Comparison of ENCODE assay signal across 23 mouse cellular contexts in genomic region chr5:86190290-86190689, GRCm38 (mm10). TPM values are rescaled to one million over a fixed set of nuclear protein-coding genes. Genes with fewer than 3 reads are reported as not detected.
DNase-seq lines count a peak whose midpoint lies in the region; ATAC-seq and TF ChIP-seq lines count a peak whose summit lies in the region.
"Had no signal": no experiment of that assay in that cellular context is flagged by ENCODE, and none has a peak within 500 bp of the region (broad histone marks: within the 10 kb centered on the region; RNA-seq: fewer than 3 reads in every experiment).

No protein-coding gene starts in this region.

- H3K4me2 ChIP-seq in forebrain, embryonic 14.5 days (ENCODE audit: low read length): no peak overlapping the region
- no peak overlapping the region for H3K4me2 ChIP-seq in forebrain, postnatal 0 days (ENCODE audit: low read depth)
- no peak overlapping the region for H3K4me2 ChIP-seq in liver, postnatal 0 days (ENCODE audit: low read depth, low read length)
- H3K4me2 ChIP-seq: hindbrain, embryonic 15.5 days; liver, embryonic 13.5 days; midbrain, embryonic 15.5 days had no signal

- no peak for DNase-seq in forebrain, embryonic 14.5 days (ENCODE audit: low spot score)
- no peak for DNase-seq in forebrain, postnatal 0 days
- peak; percentile 17 for DNase-seq in liver, postnatal 0 days
- DNase-seq in liver (no peak), MN1 (ENCODE audit: low spot score) (no peak)
- DNase-seq in frontal cortex, postnatal 14 days (ENCODE audit: low spot score in 2 of 2): no peak
- DNase-seq: adrenal gland, adult 8-10 months; gastrocnemius, postnatal 10 days; kidney, adult 18-20 months; liver, embryonic 13.5 days had no signal

- no peaks in the 10 kb centered on the region for H3K27me3 ChIP-seq in forebrain, embryonic 14.5 days (replicated peaks; ENCODE audit: control insufficient read depth, insufficient read depth, low read length)
- no peaks in the 10 kb centered on the region for H3K27me3 ChIP-seq in forebrain, postnatal 0 days (ENCODE audit: insufficient read depth, low read length)
- no peaks in the 10 kb centered on the region for H3K27me3 ChIP-seq in liver, postnatal 0 days (ENCODE audit: insufficient read depth, low read length)
- peaks cover 1% of the 10 kb centered on the region; the same call in 1 of the 2 replicates for H3K27me3 ChIP-seq in ES-Bruce4 (ENCODE audit: control insufficient read depth, insufficient read depth, low read length, poor library complexity, severe bottlenecking)
- H3K27me3 ChIP-seq: hindbrain, embryonic 15.5 days; liver, embryonic 13.5 days; midbrain, embryonic 15.5 days had no signal

- no peak overlapping the region for H3K27ac ChIP-seq in forebrain, embryonic 14.5 days (ENCODE audit: low read depth, low read length)
- H3K27ac ChIP-seq in forebrain, postnatal 0 days (ENCODE audit: low read depth, low read length): no peak overlapping the region
- no peak overlapping the region for H3K27ac ChIP-seq in liver, postnatal 0 days (ENCODE audit: low read depth)
- H3K27ac ChIP-seq in ES-Bruce4 (ENCODE audit: insufficient read depth, low read length): peak overlapping the region; percentile 68
- H3K27ac ChIP-seq: hindbrain, embryonic 15.5 days; liver, embryonic 13.5 days; macrophage; midbrain, embryonic 15.5 days had no signal

- no peak for TF ChIP-seq CTCF in forebrain, postnatal 0 days (IDR thresholded peaks at IDR 0.05; ENCODE audit: low read depth)
- TF ChIP-seq CTCF in liver, postnatal 0 days (IDR thresholded peaks at IDR 0.05; ENCODE audit: low read depth): no peak
- TF ChIP-seq CTCF in ES-Bruce4 (IDR thresholded peaks at IDR 0.05; ENCODE audit: low read depth, low read length): no peak

- H3K4me1 ChIP-seq in forebrain, embryonic 14.5 days (ENCODE audit: control insufficient read depth, insufficient read depth, low read length): no peaks in the 10 kb centered on the region
- H3K4me1 ChIP-seq in forebrain, postnatal 0 days (ENCODE audit: insufficient read depth): no peaks in the 10 kb centered on the region
- H3K4me1 ChIP-seq in liver, postnatal 0 days (ENCODE audit: insufficient read depth): no peaks in the 10 kb centered on the region
- H3K4me1 ChIP-seq in ES-Bruce4 (ENCODE audit: control insufficient read depth, insufficient read depth, low read length): no peaks in the 10 kb centered on the region
- H3K4me1 ChIP-seq: hindbrain, embryonic 15.5 days; liver, embryonic 13.5 days; midbrain, embryonic 15.5 days had no signal

- H3K9me3 ChIP-seq in forebrain, embryonic 14.5 days (replicated peaks; ENCODE audit: control insufficient read depth, low read length): no peaks in the 10 kb centered on the region
- no peaks in the 10 kb centered on the region for H3K9me3 ChIP-seq in forebrain, postnatal 0 days (ENCODE audit: low read length)
- no peaks in the 10 kb centered on the region for H3K9me3 ChIP-seq in liver, postnatal 0 days (ENCODE audit: low read length)
- no peaks in the 10 kb centered on the region for H3K9me3 ChIP-seq in ES-Bruce4 (replicated peaks; ENCODE audit: control insufficient read depth, insufficient read depth, low read length, poor library complexity, severe bottlenecking)
- H3K9me3 ChIP-seq: G1E; hindbrain, embryonic 15.5 days; liver, embryonic 13.5 days; midbrain, embryonic 15.5 days had no signal

- peak; percentile 10; the same call in 1 of the 2 replicates for ATAC-seq in forebrain, embryonic 14.5 days
- no peak for ATAC-seq in forebrain, postnatal 0 days
- ATAC-seq in liver, postnatal 0 days: 0 out of 2 replicates have a peak, but pooled peaks have one; percentile 21
- ATAC-seq in monocyte, adult 5-6 weeks (replicated peaks; ENCODE audit: insufficient number of reproducible peaks, low FRiP score, low TSS enrichment, poor library complexity, severe bottlenecking): peak; percentile 34
- ATAC-seq: forebrain, embryonic 16.5 days had no signal

- TF ChIP-seq EP300 in liver, postnatal 0 days (IDR thresholded peaks at IDR 0.05; ENCODE audit: low read depth): no peak
- TF ChIP-seq EP300 in ES-Bruce4 (IDR thresholded peaks at IDR 0.05; ENCODE audit: insufficient read depth, low read depth, low read length): peak; percentile 63; the same call in 1 of the 2 replicates

- no peak overlapping the region for H3K9ac ChIP-seq in forebrain, embryonic 14.5 days (ENCODE audit: low read length)
- no peak overlapping the region for H3K9ac ChIP-seq in forebrain, postnatal 0 days
- no peak overlapping the region for H3K9ac ChIP-seq in liver, postnatal 0 days (replicated peaks)
- H3K9ac ChIP-seq in ES-Bruce4 (ENCODE audit: low read depth, poor library complexity, severe bottlenecking): no peak overlapping the region
- H3K9ac ChIP-seq: hindbrain, embryonic 15.5 days; liver, embryonic 13.5 days; midbrain, embryonic 15.5 days had no signal

- no peak for TF ChIP-seq POLR2A in ES-Bruce4 (IDR thresholded peaks at IDR 0.05; ENCODE audit: insufficient read depth, low read length)

- 46% methylated on average over 15 of the region's 15 CpGs for whole genome bisulfite sequencing in forebrain, embryonic 14.5 days
- 39% methylated on average over 15 of the region's 15 CpGs for WGBS in forebrain, postnatal 0 days
- WGBS in liver, postnatal 0 days (ENCODE audit: insufficient replicate concordance): 40% methylated on average over 15 of the region's 15 CpGs

- H3K4me3 ChIP-seq in forebrain, embryonic 14.5 days (ENCODE audit: low read depth, low read length): no peak overlapping the region
- no peak overlapping the region for H3K4me3 ChIP-seq in forebrain, postnatal 0 days (ENCODE audit: low read depth, low read length)
- no peak overlapping the region for H3K4me3 ChIP-seq in liver, postnatal 0 days (ENCODE audit: low read depth, low read length)
- H3K4me3 ChIP-seq in ES-Bruce4 (ENCODE audit: low read depth, low read length): 0 out of 2 replicates have a peak overlapping the region, but pooled peaks have one; percentile 5
- H3K4me3 ChIP-seq: hindbrain, embryonic 15.5 days; liver, embryonic 13.5 days; midbrain, embryonic 15.5 days had no signal

- H3K36me3 ChIP-seq in forebrain, embryonic 14.5 days (ENCODE audit: control insufficient read depth, insufficient read depth, low read length): no peaks in the 10 kb centered on the region
- no peaks in the 10 kb centered on the region for H3K36me3 ChIP-seq in forebrain, postnatal 0 days (ENCODE audit: insufficient read depth)
- H3K36me3 ChIP-seq in liver, postnatal 0 days (replicated peaks; ENCODE audit: insufficient read depth, low read length): no peaks in the 10 kb centered on the region
- H3K36me3 ChIP-seq in ES-Bruce4 (ENCODE audit: control insufficient read depth, insufficient read depth, low read length, poor library complexity, severe bottlenecking): no peaks in the 10 kb centered on the region
- H3K36me3 ChIP-seq: G1E; hindbrain, embryonic 15.5 days; liver, embryonic 13.5 days; midbrain, embryonic 15.5 days had no signal

RNA-seq across cellular contexts. Expression of gene Gnrhr, which starts 7.4 kb away (rescaled TPM):
- not detected in 2 replicates for polyA plus RNA-seq in forebrain, embryonic 14.5 days (2014; fragmentation: Nextera tagmentation; extraction: Ambion mirVana)
- total RNA-seq in forebrain, postnatal 0 days (2014; rRNA removed): not detected in 2 replicates
- not detected in 2 replicates for polyA plus RNA-seq in forebrain, postnatal 0 days (2015; fragmentation: Nextera tagmentation; extraction: Ambion mirVana)
- not detected in 2 replicates for polyA plus RNA-seq in liver, postnatal 0 days (2015; fragmentation: Nextera tagmentation; extraction: Ambion mirVana)
- polyA plus RNA-seq in ES-Bruce4 (2011; ENCODE audit: insufficient read depth, insufficient read length, low read depth, missing spikeins): not detected in 2 replicates
- total RNA-seq in monocyte, adult 5-6 weeks (2017): not detected in 3 replicates
- total RNA-seq: gastrocnemius, postnatal 10 days; layer of hippocampus, postnatal 14 days; left cerebral cortex, postnatal 36 days had no signal
- polyA plus RNA-seq: cerebellum, adult 2 months; forebrain, embryonic 16.5 days; G1E; heart, embryonic 16.5 days; liver, embryonic 13.5 days; macrophage; midbrain, embryonic 15.5 days; neural tube, embryonic 11.5 days; thymus, postnatal 0 days had no signal

RNA-seq across cellular contexts. Expression of gene Uba6, which starts 17.7 kb away (rescaled TPM):
- polyA plus RNA-seq in forebrain, embryonic 14.5 days (2014; fragmentation: Nextera tagmentation; extraction: Ambion mirVana): 18.9 and 25.9 TPM in 2 replicates
- 16.5 and 18.7 TPM in 2 replicates for total RNA-seq in forebrain, postnatal 0 days (2014; rRNA removed)
- polyA plus RNA-seq in forebrain, postnatal 0 days (2015; fragmentation: Nextera tagmentation; extraction: Ambion mirVana): 5.1 and 6.7 TPM in 2 replicates
- polyA plus RNA-seq in liver, postnatal 0 days (2015; fragmentation: Nextera tagmentation; extraction: Ambion mirVana): 1.9 and 2.0 TPM in 2 replicates
- 71.5 and 72.6 TPM in 2 replicates for polyA plus RNA-seq in ES-Bruce4 (2011; ENCODE audit: insufficient read depth, insufficient read length, low read depth, missing spikeins)
- 18.7 to 22.7 TPM (median 21.5 TPM) in 3 replicates for total RNA-seq in monocyte, adult 5-6 weeks (2017)
